Comparison of ENCODE assay signal across 11 mouse cellular contexts in the genomic region with DNA sequence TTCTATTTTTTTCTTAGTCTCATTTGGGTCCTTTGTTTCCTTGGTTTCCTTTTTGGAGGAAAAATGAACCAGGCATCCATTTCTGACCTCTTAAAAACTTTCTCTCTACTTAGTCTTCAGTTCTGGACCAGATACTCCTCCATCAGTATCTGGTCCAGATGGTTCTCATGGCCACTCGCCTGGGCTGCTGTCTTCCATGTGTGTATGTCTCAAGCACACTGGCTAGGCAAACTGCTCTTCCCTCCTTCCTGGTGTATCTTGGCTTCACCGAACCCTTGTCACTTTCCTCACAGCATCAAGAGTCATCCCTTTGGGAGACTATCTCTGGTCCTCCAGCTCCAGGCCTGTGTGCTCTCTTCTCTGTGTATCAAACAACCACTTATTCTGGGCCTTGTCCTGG. TPM values are rescaled to one million over a fixed set of nuclear protein-coding genes. Genes with fewer than 3 reads are reported as not detected.
DNase-seq lines count a peak whose midpoint lies in the region; ATAC-seq and TF ChIP-seq lines count a peak whose summit lies in the region.
"Had no signal": no experiment of that assay in that cellular context is flagged by ENCODE, and none has a peak within 500 bp of the region (broad histone marks: within the 10 kb centered on the region; RNA-seq: fewer than 3 reads in every experiment).

No protein-coding gene starts in this region.

- H3K27ac ChIP-seq in heart, embryonic 13.5 days (replicated peaks), result peak overlapping the region; percentile 40
- H3K27ac ChIP-seq in left cerebral cortex, adult 2 months, result peak overlapping the region; percentile 60
- H3K27ac ChIP-seq in embryonic facial prominence, embryonic 10.5 days (replicated peaks), result 0 out of 2 replicates have a peak overlapping the region, but pooled peaks have one; percentile 20
- H3K27ac ChIP-seq in lung, postnatal 0 days (ENCODE audit: low read length), result no peak overlapping the region; the same call in 1 of the 2 replicates
- H3K27ac ChIP-seq: limb, embryonic 13.5 days; liver, embryonic 15.5 days; neural tube, embryonic 12.5 days had no signal

- H3K4me3 ChIP-seq in heart, embryonic 13.5 days, result no peak overlapping the region
- no peak overlapping the region for H3K4me3 ChIP-seq in left cerebral cortex, adult 2 months
- H3K4me3 ChIP-seq in embryonic facial prominence, embryonic 10.5 days, result no peak overlapping the region
- no peak overlapping the region for H3K4me3 ChIP-seq in lung, postnatal 0 days (ENCODE audit: low read depth, low read length)
- H3K4me3 ChIP-seq: limb, embryonic 13.5 days; liver, embryonic 15.5 days; neural tube, embryonic 12.5 days had no signal

- TF ChIP-seq CTCF in left cerebral cortex, adult 2 months (IDR thresholded peaks at IDR 0.05), result no peak
- TF ChIP-seq CTCF in lung, postnatal 0 days (IDR thresholded peaks at IDR 0.05), result no peak

- H3K4me2 ChIP-seq in heart, embryonic 13.5 days, result peak overlapping the region; percentile 12; the same call in 1 of the 2 replicates
- H3K4me2 ChIP-seq in lung, postnatal 0 days (replicated peaks; ENCODE audit: low read depth, low read length), result no peak overlapping the region
- H3K4me2 ChIP-seq: limb, embryonic 13.5 days; liver, embryonic 15.5 days; neural tube, embryonic 12.5 days had no signal

- no peaks in the 10 kb centered on the region for H3K36me3 ChIP-seq in heart, embryonic 13.5 days
- H3K36me3 ChIP-seq in embryonic facial prominence, embryonic 10.5 days (replicated peaks), result no peaks in the 10 kb centered on the region; the same call in 1 of the 2 replicates
- H3K36me3 ChIP-seq in lung, postnatal 0 days (ENCODE audit: insufficient read depth, low read length), result no peaks in the 10 kb centered on the region
- H3K36me3 ChIP-seq: limb, embryonic 13.5 days; liver, embryonic 15.5 days; neural tube, embryonic 12.5 days had no signal

- peaks cover 78% of the 10 kb centered on the region for H3K4me1 ChIP-seq in heart, embryonic 13.5 days
- peaks cover 40% of the 10 kb centered on the region for H3K4me1 ChIP-seq in embryonic facial prominence, embryonic 10.5 days
- H3K4me1 ChIP-seq in lung, postnatal 0 days (ENCODE audit: insufficient read depth, low read depth, low read length), result peaks cover 14% of the 10 kb centered on the region; the same call in 1 of the 2 replicates
- H3K4me1 ChIP-seq: liver, embryonic 15.5 days had no signal

- no peak overlapping the region for H3K9ac ChIP-seq in heart, embryonic 13.5 days
- H3K9ac ChIP-seq in lung, postnatal 0 days (replicated peaks; ENCODE audit: low read depth), result no peak overlapping the region
- H3K9ac ChIP-seq: limb, embryonic 13.5 days; liver, embryonic 15.5 days; neural tube, embryonic 12.5 days had no signal

- intact Hi-C loops in heart, postnatal 25 days (cut with DNase I), result no loop called here
- intact Hi-C loops in left cerebral cortex, adult 2 months (cut with DNase I), result no loop called here
- intact Hi-C loops in left cerebral cortex, postnatal 36 days (cut with DNase I), result no loop called here

- no peaks in the 10 kb centered on the region for H3K27me3 ChIP-seq in heart, embryonic 13.5 days (replicated peaks)
- no peaks in the 10 kb centered on the region for H3K27me3 ChIP-seq in embryonic facial prominence, embryonic 10.5 days (replicated peaks; ENCODE audit: low read depth, poor library complexity, severe bottlenecking)
- no peaks in the 10 kb centered on the region for H3K27me3 ChIP-seq in lung, postnatal 0 days (replicated peaks; ENCODE audit: insufficient read depth, low read length)
- H3K27me3 ChIP-seq: limb, embryonic 13.5 days; liver, embryonic 15.5 days; neural tube, embryonic 12.5 days had no signal

- H3K9me3 ChIP-seq in heart, embryonic 13.5 days, result no peaks in the 10 kb centered on the region
- H3K9me3 ChIP-seq in embryonic facial prominence, embryonic 10.5 days, result no peaks in the 10 kb centered on the region
- H3K9me3 ChIP-seq in lung, postnatal 0 days (ENCODE audit: low read length), result no peaks in the 10 kb centered on the region
- H3K9me3 ChIP-seq: limb, embryonic 13.5 days; liver, embryonic 15.5 days; neural tube, embryonic 12.5 days had no signal

- no peak for ATAC-seq in heart, embryonic 13.5 days (ENCODE audit: extremely low read depth, insufficient number of reproducible peaks, low FRiP score, low TSS enrichment)
- ATAC-seq in lung, postnatal 0 days, result no peak

- no peak for DNase-seq in heart, postnatal 25 days (ENCODE audit: low spot score)
- no peak for DNase-seq in left cerebral cortex, adult 2 months (ENCODE audit: extremely low spot score in 1 of 2, low spot score in 2 of 2)
- DNase-seq in left cerebral cortex, postnatal 36 days (ENCODE audit: low spot score in 2 of 2), result no peak
- DNase-seq in embryonic facial prominence, embryonic 10.5 days (ENCODE audit: low spot score), result no peak
- DNase-seq in lung, postnatal 0 days (ENCODE audit: low spot score), result peak; percentile 21
- DNase-seq in adipocyte (ENCODE audit: low spot score), result no peak
- DNase-seq in ovary, postnatal 14 days (ENCODE audit: low spot score), result no peak

- no peak for TF ChIP-seq EP300 in lung, postnatal 0 days (IDR thresholded peaks at IDR 0.05)

- WGBS in heart, embryonic 13.5 days, result 57% methylated on average over 2 of the region's 2 CpGs
- WGBS in embryonic facial prominence, embryonic 10.5 days, result 78% methylated on average over 2 of the region's 2 CpGs
- WGBS in lung, postnatal 0 days, result 50% methylated on average over 2 of the region's 2 CpGs

RNA-seq across cellular contexts. Expression of a gene that starts 25.0 kb away (rescaled TPM):
- polyA plus RNA-seq in heart, embryonic 13.5 days (2015; fragmentation: Nextera tagmentation; extraction: Ambion mirVana), result 23.5 and 23.7 TPM in 2 replicates
- 10 to 100 TPM; 15.1 to 17.3 TPM for total RNA-seq in heart, postnatal 25 days (2021)
- total RNA-seq in left cerebral cortex, adult 2 months (2021), result 10 to 100 TPM; 71.5 to 72.8 TPM
- 10 to 100 TPM; 63.3 to 75.6 TPM for total RNA-seq in left cerebral cortex, postnatal 36 days (2021)
- polyA plus RNA-seq in embryonic facial prominence, embryonic 10.5 days (2016; fragmentation: Nextera tagmentation; extraction: Ambion mirVana), result 38.9 and 39.5 TPM in 2 replicates
- 39.6 and 44.7 TPM in 2 replicates for polyA plus RNA-seq in lung, postnatal 0 days (2015; fragmentation: Nextera tagmentation; extraction: Ambion mirVana)
